30 mouse cellular contexts compared by ENCODE assay signal in the genomic region with DNA sequence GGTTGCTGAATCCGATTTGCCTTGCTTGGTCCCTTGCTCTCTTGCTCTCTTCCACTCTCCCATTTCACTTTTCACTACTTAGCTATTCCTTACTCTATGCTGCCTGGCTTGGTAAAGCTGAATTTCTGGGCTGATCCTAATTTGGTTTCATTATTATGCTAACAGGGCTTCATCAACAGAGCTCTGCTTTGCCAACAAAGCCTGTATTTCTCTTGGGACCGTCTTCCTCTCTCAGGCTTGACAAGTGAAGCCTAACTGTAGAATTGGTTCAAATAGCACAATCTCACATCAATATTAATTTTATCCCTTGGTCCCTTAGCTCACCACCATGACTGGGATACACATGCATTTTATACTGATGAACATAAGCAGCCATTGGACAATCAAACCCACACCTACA. TPM values are rescaled to one million over a fixed set of nuclear protein-coding genes. Genes with fewer than 3 reads are reported as not detected.
DNase-seq lines count a peak whose midpoint lies in the region; ATAC-seq and TF ChIP-seq lines count a peak whose summit lies in the region.
"Had no signal": no experiment of that assay in that cellular context is flagged by ENCODE, and none has a peak within 500 bp of the region (broad histone marks: within the 10 kb centered on the region; RNA-seq: fewer than 3 reads in every experiment).

No protein-coding gene starts in this region.

- 45% methylated on average over 2 of the region's 2 CpGs for WGBS in hindbrain, embryonic 11.5 days
- 43% methylated on average over 2 of the region's 2 CpGs for WGBS in hindbrain, embryonic 16.5 days
- WGBS in midbrain, embryonic 14.5 days, result 13% methylated on average over 2 of the region's 2 CpGs

- H3K9ac ChIP-seq in hindbrain, embryonic 11.5 days (ENCODE audit: low read depth, low read length), result no peak overlapping the region
- H3K9ac ChIP-seq in hindbrain, embryonic 16.5 days (ENCODE audit: low read depth, low read length), result no peak overlapping the region
- H3K9ac ChIP-seq in midbrain, embryonic 14.5 days (replicated peaks; ENCODE audit: low read length), result no peak overlapping the region
- H3K9ac ChIP-seq: embryonic facial prominence, embryonic 12.5 days; embryonic facial prominence, embryonic 15.5 days; forebrain, postnatal 0 days; hindbrain, embryonic 15.5 days had no signal

- peaks cover 4% of the 10 kb centered on the region; the same call in 1 of the 2 replicates for H3K4me1 ChIP-seq in hindbrain, embryonic 11.5 days (replicated peaks; ENCODE audit: control insufficient read depth, insufficient read depth, low read length)
- H3K4me1 ChIP-seq in hindbrain, embryonic 16.5 days (ENCODE audit: control insufficient read depth, insufficient read depth, low read depth, low read length), result peaks cover 3% of the 10 kb centered on the region
- H3K4me1 ChIP-seq in megakaryocyte, embryonic 14.5 days, result peaks cover 22% of the 10 kb centered on the region
- H3K4me1 ChIP-seq in midbrain, embryonic 14.5 days (ENCODE audit: control insufficient read depth, insufficient read depth, low read length), result peaks cover 6% of the 10 kb centered on the region; the same call in 1 of the 2 replicates

- H3K4me3 ChIP-seq in hindbrain, embryonic 11.5 days (ENCODE audit: low read depth, low read length), result no peak overlapping the region
- no peak overlapping the region for H3K4me3 ChIP-seq in hindbrain, embryonic 16.5 days (ENCODE audit: low read length)
- H3K4me3 ChIP-seq in megakaryocyte, embryonic 14.5 days (replicated peaks), result peak overlapping the region; percentile 46
- no peak overlapping the region for H3K4me3 ChIP-seq in midbrain, embryonic 14.5 days (replicated peaks; ENCODE audit: low read depth, low read length)
- H3K4me3 ChIP-seq: embryonic facial prominence, embryonic 12.5 days; embryonic facial prominence, embryonic 15.5 days; gastrocnemius, adult 2 months; hindbrain, embryonic 15.5 days had no signal

- TF ChIP-seq POLR2A in brain, embryonic 14.5 days (IDR thresholded peaks at IDR 0.05; ENCODE audit: borderline replicate concordance, extremely low read depth, insufficient read depth, insufficient read length, poor library complexity, severe bottlenecking), result no peak

- no peak for TF ChIP-seq CTCF in brain, embryonic 14.5 days (IDR thresholded peaks at IDR 0.05; ENCODE audit: borderline replicate concordance, extremely low read depth, insufficient read depth, insufficient read length)

- peaks cover 18% of the 10 kb centered on the region for H3K27me3 ChIP-seq in hindbrain, embryonic 11.5 days (ENCODE audit: control insufficient read depth, insufficient read depth, low read length)
- H3K27me3 ChIP-seq in hindbrain, embryonic 16.5 days (replicated peaks; ENCODE audit: control insufficient read depth, insufficient read depth, low read length), result peaks cover 8% of the 10 kb centered on the region
- peaks cover 90% of the 10 kb centered on the region for H3K27me3 ChIP-seq in megakaryocyte, embryonic 14.5 days (replicated peaks)
- peaks cover 24% of the 10 kb centered on the region for H3K27me3 ChIP-seq in midbrain, embryonic 14.5 days (ENCODE audit: control insufficient read depth, insufficient read depth, low read length)

- H3K4me2 ChIP-seq in hindbrain, embryonic 11.5 days (replicated peaks; ENCODE audit: low read depth, low read length), result no peak overlapping the region
- H3K4me2 ChIP-seq in hindbrain, embryonic 16.5 days (ENCODE audit: low read length), result no peak overlapping the region
- H3K4me2 ChIP-seq in midbrain, embryonic 14.5 days (ENCODE audit: low read length), result no peak overlapping the region
- H3K4me2 ChIP-seq: embryonic facial prominence, embryonic 12.5 days; embryonic facial prominence, embryonic 15.5 days; heart, embryonic 11.5 days; hindbrain, embryonic 15.5 days had no signal

- no peaks in the 10 kb centered on the region for H3K9me3 ChIP-seq in hindbrain, embryonic 11.5 days (ENCODE audit: control insufficient read depth, low read length)
- no peaks in the 10 kb centered on the region for H3K9me3 ChIP-seq in hindbrain, embryonic 16.5 days (ENCODE audit: control insufficient read depth, low read length)
- H3K9me3 ChIP-seq in megakaryocyte, embryonic 14.5 days, result no peaks in the 10 kb centered on the region
- no peaks in the 10 kb centered on the region for H3K9me3 ChIP-seq in midbrain, embryonic 14.5 days (ENCODE audit: control insufficient read depth, low read length)
- H3K9me3 ChIP-seq: embryonic facial prominence, embryonic 12.5 days; embryonic facial prominence, embryonic 15.5 days; hindbrain, embryonic 15.5 days had no signal

- 0 out of 2 replicates have a peak, but pooled peaks have one; percentile 15 for ATAC-seq in hindbrain, embryonic 11.5 days (ENCODE audit: low FRiP score)
- ATAC-seq in hindbrain, embryonic 16.5 days, result no peak
- no peak for ATAC-seq in megakaryocyte, adult 5-6 weeks (ENCODE audit: poor library complexity, severe bottlenecking)
- ATAC-seq in midbrain, embryonic 14.5 days (ENCODE audit: low FRiP score, low TSS enrichment), result peak; percentile 49; the same call in 1 of the 2 replicates
- ATAC-seq: activated CD4-positive, CD25-positive, alpha-beta regulatory T cell, adult 4 months; forebrain, embryonic 14.5 days; forebrain, postnatal 0 days; inflammation-experienced regulatory T-cells, adult 6 months had no signal

- DNase-seq in hindbrain, embryonic 11.5 days (ENCODE audit: low spot score), result no peak
- DNase-seq in brain, embryonic 14.5 days (ENCODE audit: low read depth), result peak; percentile 74
- DNase-seq in midbrain, embryonic 14.5 days, result peak; percentile 79
- DNase-seq in heart, postnatal 4 days, result no peak
- no peak for DNase-seq in layer of hippocampus, adult 18-20 months (ENCODE audit: low spot score in 2 of 2)
- DNase-seq: adrenal gland, adult 8-10 months; adrenal gland, postnatal 25 days; cerebellum, adult 18-20 months; cerebellum, adult 9-10 months; cerebellum, postnatal 25 days; forebrain, postnatal 0 days; gastrocnemius, adult 2 months; gastrocnemius, postnatal 14 days; heart, adult 11 months had no signal

- no peaks in the 10 kb centered on the region for H3K36me3 ChIP-seq in hindbrain, embryonic 11.5 days (ENCODE audit: control insufficient read depth, insufficient read depth, low read length)
- no peaks in the 10 kb centered on the region for H3K36me3 ChIP-seq in hindbrain, embryonic 16.5 days (ENCODE audit: control insufficient read depth, insufficient read depth, low read length)
- no peaks in the 10 kb centered on the region for H3K36me3 ChIP-seq in megakaryocyte, embryonic 14.5 days (replicated peaks; ENCODE audit: low read length)
- H3K36me3 ChIP-seq in midbrain, embryonic 14.5 days (ENCODE audit: control insufficient read depth, insufficient read depth, low read length), result no peaks in the 10 kb centered on the region
- H3K36me3 ChIP-seq: embryonic facial prominence, embryonic 12.5 days; embryonic facial prominence, embryonic 15.5 days; hindbrain, embryonic 15.5 days had no signal

- no peak overlapping the region for H3K27ac ChIP-seq in hindbrain, embryonic 11.5 days (ENCODE audit: low read depth, low read length)
- no peak overlapping the region for H3K27ac ChIP-seq in hindbrain, embryonic 16.5 days (ENCODE audit: low read depth, low read length)
- H3K27ac ChIP-seq in midbrain, embryonic 14.5 days (replicated peaks; ENCODE audit: low read depth, low read length), result no peak overlapping the region; the same call in 1 of the 2 replicates
- H3K27ac ChIP-seq: embryonic facial prominence, embryonic 12.5 days; embryonic facial prominence, embryonic 15.5 days; gastrocnemius, adult 2 months; hindbrain, embryonic 15.5 days had no signal

RNA-seq across cellular contexts. Expression of a gene that starts 2.0 kb away (rescaled TPM):
- 0.07 TPM in 1 of 2 replicates, not detected in the other for polyA plus RNA-seq in hindbrain, embryonic 11.5 days (2014; fragmentation: Nextera tagmentation; extraction: Ambion mirVana)
- 0.26 and 0.27 TPM in 2 replicates for polyA plus RNA-seq in hindbrain, embryonic 16.5 days (2015; fragmentation: Nextera tagmentation; extraction: Ambion mirVana)
- polyA plus RNA-seq in megakaryocyte, embryonic 14.5 days (2012; ENCODE audit: insufficient read depth, low replicate concordance), result not detected in 2 replicates
- not detected in 2 replicates for total RNA-seq in megakaryocyte, adult 5-6 weeks (2015)
- not detected in 2 replicates for total RNA-seq in megakaryocyte, adult 5-6 weeks (2017)
- 0.18 and 0.55 TPM in 2 replicates for polyA plus RNA-seq in brain, embryonic 14.5 days (2012; rRNA removed)
- 0.25 TPM in 1 of 2 replicates, not detected in the other for polyA plus RNA-seq in midbrain, embryonic 14.5 days (2014; fragmentation: Nextera tagmentation; extraction: Ambion mirVana)
- not detected for total RNA-seq in heart, postnatal 4 days (2021)
- total RNA-seq in layer of hippocampus, adult 18-20 months (2021), result under 1 TPM in 1 of 2 experiments, not detected in 1; 0.33 TPM
- total RNA-seq: adrenal gland, postnatal 25 days had no signal
- polyA plus RNA-seq: forebrain, embryonic 11.5 days; forebrain, embryonic 14.5 days; frontal cortex, adult 2 months; heart, embryonic 11.5 days; heart, embryonic 14.5 days; heart, postnatal 0 days; inflammation-experienced regulatory T-cells, adult 6 months had no signal

RNA-seq across cellular contexts. Expression of a gene that starts 3.9 kb away (rescaled TPM):
- polyA plus RNA-seq in hindbrain, embryonic 11.5 days (2014; fragmentation: Nextera tagmentation; extraction: Ambion mirVana), result 0.12 TPM in 1 of 2 replicates, not detected in the other
- polyA plus RNA-seq in hindbrain, embryonic 16.5 days (2015; fragmentation: Nextera tagmentation; extraction: Ambion mirVana), result 0.09 and 0.15 TPM in 2 replicates
- polyA plus RNA-seq in megakaryocyte, embryonic 14.5 days (2012; ENCODE audit: insufficient read depth, low replicate concordance), result not detected in 2 replicates
- not detected in 2 replicates for total RNA-seq in megakaryocyte, adult 5-6 weeks (2015)
- total RNA-seq in megakaryocyte, adult 5-6 weeks (2017), result not detected in 2 replicates
- 0.08 and 0.22 TPM in 2 replicates for polyA plus RNA-seq in brain, embryonic 14.5 days (2012; rRNA removed)
- polyA plus RNA-seq in midbrain, embryonic 14.5 days (2014; fragmentation: Nextera tagmentation; extraction: Ambion mirVana), result 0.18 and 0.22 TPM in 2 replicates
- not detected for total RNA-seq in heart, postnatal 4 days (2021)
- total RNA-seq in layer of hippocampus, adult 18-20 months (2021), result not detected
- total RNA-seq: adrenal gland, postnatal 25 days; common myeloid progenitor, adult 5-6 weeks; forebrain, postnatal 0 days had no signal
- polyA plus RNA-seq: activated CD4-positive, CD25-positive, alpha-beta regulatory T cell, adult 4 months; forebrain, embryonic 11.5 days; heart, embryonic 11.5 days; heart, postnatal 0 days; inflammation-experienced regulatory T-cells, adult 6 months had no signal

RNA-seq across cellular contexts. Expression of a gene that starts 12.9 kb away (rescaled TPM):
- not detected in 2 replicates for polyA plus RNA-seq in hindbrain, embryonic 11.5 days (2014; fragmentation: Nextera tagmentation; extraction: Ambion mirVana)
- 0.19 and 0.36 TPM in 2 replicates for polyA plus RNA-seq in hindbrain, embryonic 16.5 days (2015; fragmentation: Nextera tagmentation; extraction: Ambion mirVana)
- polyA plus RNA-seq in megakaryocyte, embryonic 14.5 days (2012; ENCODE audit: insufficient read depth, low replicate concordance), result not detected in 2 replicates
- not detected in 2 replicates for total RNA-seq in megakaryocyte, adult 5-6 weeks (2015)
- not detected in 2 replicates for total RNA-seq in megakaryocyte, adult 5-6 weeks (2017)
- polyA plus RNA-seq in brain, embryonic 14.5 days (2012; rRNA removed), result 0.04 and 0.05 TPM in 2 replicates
- 0.23 TPM in 1 of 2 replicates, not detected in the other for polyA plus RNA-seq in midbrain, embryonic 14.5 days (2014; fragmentation: Nextera tagmentation; extraction: Ambion mirVana)
- under 1 TPM; 0.16 to 0.21 TPM for total RNA-seq in heart, postnatal 4 days (2021)
- not detected for total RNA-seq in layer of hippocampus, adult 18-20 months (2021)
- total RNA-seq: adrenal gland, adult 8-10 months; adrenal gland, postnatal 25 days; common myeloid progenitor, adult 5-6 weeks; forebrain, postnatal 0 days; gastrocnemius, adult 2 months; gastrocnemius, postnatal 14 days; gastrocnemius, postnatal 4 days had no signal
- polyA plus RNA-seq: activated CD4-positive, CD25-positive, alpha-beta regulatory T cell, adult 4 months; embryonic facial prominence, embryonic 12.5 days; embryonic facial prominence, embryonic 15.5 days; forebrain, embryonic 11.5 days; forebrain, embryonic 14.5 days; frontal cortex, adult 2 months; heart, embryonic 11.5 days; heart, embryonic 14.5 days; inflammation-experienced regulatory T-cells, adult 6 months had no signal

RNA-seq across cellular contexts. Expression of a gene that starts 13.3 kb away (rescaled TPM):
- not detected in 2 replicates for polyA plus RNA-seq in hindbrain, embryonic 11.5 days (2014; fragmentation: Nextera tagmentation; extraction: Ambion mirVana)
- polyA plus RNA-seq in hindbrain, embryonic 16.5 days (2015; fragmentation: Nextera tagmentation; extraction: Ambion mirVana), result 0.03 TPM in 1 of 2 replicates, not detected in the other
- not detected in 2 replicates for polyA plus RNA-seq in megakaryocyte, embryonic 14.5 days (2012; ENCODE audit: insufficient read depth, low replicate concordance)
- not detected in 2 replicates for total RNA-seq in megakaryocyte, adult 5-6 weeks (2015)
- total RNA-seq in megakaryocyte, adult 5-6 weeks (2017), result not detected in 2 replicates
- polyA plus RNA-seq in brain, embryonic 14.5 days (2012; rRNA removed), result 0.08 TPM in 2 replicates
- polyA plus RNA-seq in midbrain, embryonic 14.5 days (2014; fragmentation: Nextera tagmentation; extraction: Ambion mirVana), result 0.04 TPM in 1 of 2 replicates, not detected in the other
- under 1 TPM; 0.55 to 0.59 TPM for total RNA-seq in heart, postnatal 4 days (2021)
- under 1 TPM in 1 of 2 experiments, not detected in 1; 0.07 TPM for total RNA-seq in layer of hippocampus, adult 18-20 months (2021)
- total RNA-seq: adrenal gland, adult 8-10 months; adrenal gland, postnatal 25 days; common myeloid progenitor, adult 5-6 weeks had no signal
- polyA plus RNA-seq: activated CD4-positive, CD25-positive, alpha-beta regulatory T cell, adult 4 months; forebrain, embryonic 11.5 days; forebrain, embryonic 14.5 days; forebrain, postnatal 0 days; hindbrain, embryonic 15.5 days; inflammation-experienced regulatory T-cells, adult 6 months had no signal

RNA-seq across cellular contexts. Expression of a gene that starts 57.4 kb away (rescaled TPM):
- 10.3 and 11.7 TPM in 2 replicates for polyA plus RNA-seq in hindbrain, embryonic 11.5 days (2014; fragmentation: Nextera tagmentation; extraction: Ambion mirVana)
- 11.7 and 11.8 TPM in 2 replicates for polyA plus RNA-seq in hindbrain, embryonic 16.5 days (2015; fragmentation: Nextera tagmentation; extraction: Ambion mirVana)
- 16.9 and 40.0 TPM in 2 replicates for polyA plus RNA-seq in megakaryocyte, embryonic 14.5 days (2012; ENCODE audit: insufficient read depth, low replicate concordance)
- total RNA-seq in megakaryocyte, adult 5-6 weeks (2015), result 0.31 and 2.1 TPM in 2 replicates
- total RNA-seq in megakaryocyte, adult 5-6 weeks (2017), result 0.81 and 1.5 TPM in 2 replicates
- polyA plus RNA-seq in brain, embryonic 14.5 days (2012; rRNA removed), result 84.9 and 88.6 TPM in 2 replicates
- 15.9 and 19.2 TPM in 2 replicates for polyA plus RNA-seq in midbrain, embryonic 14.5 days (2014; fragmentation: Nextera tagmentation; extraction: Ambion mirVana)
- total RNA-seq in heart, postnatal 4 days (2021), result 10 to 100 TPM; 10.1 to 11.3 TPM
- 10 to 100 TPM; 58.8 to 61.2 TPM for total RNA-seq in layer of hippocampus, adult 18-20 months (2021)

Comparison
In these comparisons a context has a peak if more than half of its experiments do, and no peak if none do; other contexts are left out.
1. ATAC-seq: peak in hindbrain, embryonic 11.5 days (single experiment) and midbrain, embryonic 14.5 days (single experiment); none in hindbrain, embryonic 16.5 days (single experiment) and megakaryocyte, adult 5-6 weeks (single experiment).
2. DNase-seq: peak in brain, embryonic 14.5 days (single experiment) and midbrain, embryonic 14.5 days (single experiment); none in hindbrain, embryonic 11.5 days (single experiment), heart, postnatal 4 days (single experiment) and layer of hippocampus, adult 18-20 months (0 of 2).